Mouse (Mus musculus) cortical plate, adult 2 months (tissue): Measurements from ENCODE around the gene Pik3r2.

Source experiments
- CTCF ChIP-seq: fragments of 200-500 bp; IDR thresholded peaks from 2 replicates; pipeline ENCODE4 v1.5.1; 2011; ENCODE audit warnings: mild to moderate bottlenecking, control low read depth, low read length; ENCODE audit not compliant: insufficient read depth; ENCODE audit errors: extremely low read depth
- POLR2A ChIP-seq: fragments of 200-500 bp; IDR thresholded peaks from 2 replicates; pipeline ENCODE4 v1.6.1; 2011; ENCODE audit warnings: mild to moderate bottlenecking, low read length, control low read depth; ENCODE audit not compliant: insufficient read depth; ENCODE audit errors: extremely low read depth

GRCm38 (mm10) chr8:70772890-70773289 is 3.6 kb downstream of the Pik3r2 start:
- TF ChIP-seq CTCF (no peak), POLR2A (no peak)
